Mouse (Mus musculus) heart, postnatal 4 days (tissue): ENCODE data around the gene Syne4. TPM values are rescaled to one million over a fixed set of nuclear protein-coding genes. Genes with fewer than 3 reads are reported as not detected.

Experiments
- total RNA-seq, 2 experiments: library from RNA; stranded (reverse); gene quantifications; 2 replicates each; pipeline ENCODE4 v1.2.3; 2021

Syne4 gene
- total RNA-seq, 2 experiments from 2014 or later = 1.3 to 3.2 TPM

Other genes starting within 250 kb of the Syne4 start
- 1 to 10 TPM in 1 of 2 experiments, under 1 TPM in 1; 0.23 to 1.0 TPM for gene Zfp82, start 241.9 kb upstream of the Syne4 start, total RNA-seq
- gene Gm26920, start 224.4 kb upstream of the Syne4 start, total RNA-seq = under 1 TPM in 1 of 2 experiments, not detected in 1; 0.74 TPM
- gene Zfp566, start 224.3 kb upstream of the Syne4 start, total RNA-seq = 1 to 10 TPM; 2.8 to 3.5 TPM
- gene Zfp260, start 220.0 kb upstream of the Syne4 start, total RNA-seq = 10 to 100 TPM; 44.2 to 46.1 TPM
- gene Zfp382, start 192.9 kb upstream of the Syne4 start, total RNA-seq = 10 to 100 TPM; 10.5 to 11.0 TPM
- 10 to 100 TPM; 45.3 to 46.6 TPM for gene Zfp146, start 145.1 kb upstream of the Syne4 start, total RNA-seq
- gene Cox7a1, start 130.7 kb upstream of the Syne4 start, total RNA-seq = 100 to 1,000 TPM; 693 to 795 TPM
- 100 to 1,000 TPM; 251 to 261 TPM for gene Capns1, start 116.0 kb upstream of the Syne4 start, total RNA-seq
- gene Polr2i, start 82.9 kb upstream of the Syne4 start, total RNA-seq = 10 to 100 TPM; 61.9 to 70.3 TPM
- 10 to 100 TPM; 77.2 to 78.9 TPM for gene Tbcb, start 82.5 kb upstream of the Syne4 start, total RNA-seq
- gene Ovol3, start 79.1 kb upstream of the Syne4 start, total RNA-seq = not detected
- gene Thap8, start 34.7 kb upstream of the Syne4 start, total RNA-seq = under 1 TPM; 0.38 to 0.54 TPM
- gene Wdr62, start 34.4 kb upstream of the Syne4 start, total RNA-seq = 10 to 100 TPM in 1 of 2 experiments, 1 to 10 TPM in 1; 9.7 to 12.3 TPM
- gene Clip3, start 23.1 kb upstream of the Syne4 start, total RNA-seq = 10 to 100 TPM; 10.1 to 12.8 TPM
- 10 to 100 TPM; 29.4 to 30.8 TPM for gene Alkbh6, start 6.1 kb upstream of the Syne4 start, total RNA-seq
- under 1 TPM; 0.70 to 0.91 TPM for gene E130208F15Rik, start 6.9 kb downstream of the Syne4 start, total RNA-seq
- 10 to 100 TPM; 15.5 to 16.6 TPM for gene Sdhaf1, start 9.1 kb downstream of the Syne4 start, total RNA-seq
- gene Lrfn3, start 48.0 kb downstream of the Syne4 start, total RNA-seq = 1 to 10 TPM; 1.4 to 2.2 TPM
- gene Tyrobp, start 99.0 kb downstream of the Syne4 start, total RNA-seq = 10 to 100 TPM; 11.1 to 13.5 TPM
- gene Hcst, start 105.0 kb downstream of the Syne4 start, total RNA-seq = under 1 TPM in 1 of 2 experiments, not detected in 1; 0.88 TPM
- gene Nfkbid, start 106.9 kb downstream of the Syne4 start, total RNA-seq = 1 to 10 TPM in 1 of 2 experiments, under 1 TPM in 1; 0.43 to 1.3 TPM
- 1 to 10 TPM; 6.0 to 7.4 TPM for gene Aplp1, start 130.7 kb downstream of the Syne4 start, total RNA-seq
- gene Kirrel2, start 142.9 kb downstream of the Syne4 start, total RNA-seq = under 1 TPM in 1 of 2 experiments, not detected in 1; 0.34 TPM
- gene Nphs1, start 143.5 kb downstream of the Syne4 start, total RNA-seq = not detected
- not detected for gene Prodh2, start 178.8 kb downstream of the Syne4 start, total RNA-seq
- gene Arhgap33, start 220.3 kb downstream of the Syne4 start, total RNA-seq = 10 to 100 TPM in 1 of 2 experiments, 1 to 10 TPM in 1; 7.3 to 12.8 TPM
- gene Hspb6, start 237.4 kb downstream of the Syne4 start, total RNA-seq = 100 to 1,000 TPM; 279 to 308 TPM
- 1 to 10 TPM; 5.2 to 7.8 TPM for gene Proser3, start 237.5 kb downstream of the Syne4 start, total RNA-seq
- 10 to 100 TPM; 14.8 to 17.1 TPM for gene Lin37, start 245.0 kb downstream of the Syne4 start, total RNA-seq
- gene U2af1l4, start 248.5 kb downstream of the Syne4 start, total RNA-seq = 10 to 100 TPM; 70.5 to 72.7 TPM
- 1 to 10 TPM; 2.1 to 3.1 TPM for gene Gm49396, start 248.5 kb downstream of the Syne4 start, total RNA-seq
- gene Psenen, start 248.8 kb downstream of the Syne4 start, total RNA-seq = 10 to 100 TPM; 80.0 to 83.8 TPM